Mouse (Mus musculus) CH12.LX (cell line): ENCODE results near the gene Fam114a2. TPM values are rescaled to one million over a fixed set of nuclear protein-coding genes. Genes with fewer than 3 reads are reported as not detected.

Experiments
- DNase-seq: peaks from one replicate; pipeline ENCODE4 v3.0.0-alpha.2; 2013; ENCODE audit errors: extremely low read depth
- H3K27ac ChIP-seq: 2 replicates; pipeline ENCODE4 v1.5.1; 2012; ENCODE audit warnings: low read depth, mild to moderate bottlenecking, control low read depth, moderate library complexity; ENCODE audit not compliant: insufficient read depth
- H3K27me3 ChIP-seq: replicated peaks from 2 replicates; pipeline ENCODE3; 2012; ENCODE audit warnings: inconsistent platforms
- H3K36me3 ChIP-seq, 2 experiments: replicated peaks in 1 of 2; 2 replicates each; pipeline versions ENCODE3 to v1.6.1; 2012; ENCODE audit warnings: inconsistent platforms in 1 of 2, low read length in 1 of 2, mild to moderate bottlenecking in 1 of 2, mixed read lengths in 1 of 2, moderate library complexity in 1 of 2; ENCODE audit not compliant: control insufficient read depth in 1 of 2, insufficient read depth in 1 of 2
- H3K4me1 ChIP-seq, 2 experiments: 2 replicates each; pipeline ENCODE4 v1.6.1; 2012; ENCODE audit warnings: inconsistent platforms in 1 of 2, moderate library complexity in 1 of 2; ENCODE audit not compliant: insufficient read depth in 2 of 2, control insufficient read depth in 1 of 2
- H3K4me2 ChIP-seq: 2 replicates; pipeline ENCODE4 v1.6.1; 2012; ENCODE audit warnings: low read depth, mild to moderate bottlenecking, control low read depth; ENCODE audit not compliant: poor library complexity, insufficient read depth, severe bottlenecking
- H3K4me3 ChIP-seq, 3 experiments: fragments of 150-350 bp in 1 of 3; sonication (generic) in 1 of 3; replicated peaks in 1 of 3; 2 replicates each; pipeline versions ENCODE3 to v1.5.1; 2011 to 2012; ENCODE audit warnings: low read depth in 2 of 3, low read length in 2 of 3, mild to moderate bottlenecking in 2 of 3, moderate library complexity in 2 of 3, control low read depth in 1 of 3, improper control_type of control experiment in 1 of 3, inconsistent platforms in 1 of 3, mixed read lengths in 1 of 3; ENCODE audit not compliant: poor library complexity in 1 of 3
- H3K79me2 ChIP-seq: replicated peaks from 2 replicates; pipeline ENCODE4 v1.6.1; 2012; ENCODE audit warnings: mild to moderate bottlenecking, moderate library complexity; ENCODE audit not compliant: control insufficient read depth, poor library complexity, insufficient read depth, severe bottlenecking; ENCODE audit errors: extremely low read depth
- H3K9ac ChIP-seq: 2 replicates; pipeline ENCODE4 v1.6.1; 2012; ENCODE audit warnings: low read depth, mild to moderate bottlenecking, control low read depth, moderate library complexity; ENCODE audit not compliant: insufficient read depth
- H3K9me3 ChIP-seq: replicated peaks from 2 replicates; pipeline ENCODE3; 2012; ENCODE audit warnings: low read length, inconsistent platforms, mixed read lengths
- BHLHE40 ChIP-seq: IDR thresholded peaks from 2 replicates; pipeline ENCODE4 v1.6.1; 2011; ENCODE audit warnings: mild to moderate bottlenecking, low read depth, low read length, improper control_type of control experiment
- CHD1 ChIP-seq: IDR thresholded peaks from 2 replicates; pipeline ENCODE4 v1.6.1; 2012; ENCODE audit warnings: low read depth, low read length, improper control_type of control experiment, inconsistent platforms
- CHD2 ChIP-seq: IDR thresholded peaks from 2 replicates; pipeline ENCODE4 v1.6.1; 2011; ENCODE audit warnings: low read length, improper control_type of control experiment
- CTCF ChIP-seq, 2 experiments: IDR thresholded peaks in 1 of 2; conservative IDR thresholded peaks in 1 of 2; 2 replicates each; pipeline ENCODE4 v1.5.1; 2011 to 2012; ENCODE audit warnings: low read depth in 2 of 2, low read length in 2 of 2, improper control_type of control experiment in 1 of 2, inconsistent platforms in 1 of 2, mild to moderate bottlenecking in 1 of 2, moderate library complexity in 1 of 2
- E2F4 ChIP-seq: IDR thresholded peaks from 2 replicates; pipeline ENCODE4 v1.6.1; 2011; ENCODE audit warnings: low read depth, low read length, improper control_type of control experiment; ENCODE audit not compliant: insufficient replicate concordance
- ELF1 ChIP-seq: IDR thresholded peaks from 2 replicates; pipeline ENCODE4 v1.6.1; 2014; ENCODE audit warnings: low read depth, mild to moderate bottlenecking, inconsistent platforms, low read length, improper control_type of control experiment
- EP300 ChIP-seq: IDR thresholded peaks from 2 replicates; pipeline ENCODE4 v1.6.1; 2011; ENCODE audit warnings: low read length, improper control_type of control experiment
- ETS1 ChIP-seq: conservative IDR thresholded peaks from 2 replicates; pipeline ENCODE4 v1.6.1; 2012; ENCODE audit warnings: low read depth, mild to moderate bottlenecking, inconsistent platforms, low read length, improper control_type of control experiment, moderate library complexity
- GABPA ChIP-seq: IDR thresholded peaks from 2 replicates; pipeline ENCODE4 v1.6.1; 2012; ENCODE audit warnings: low read depth, low read length, improper control_type of control experiment, inconsistent platforms; ENCODE audit not compliant: insufficient replicate concordance
- IRF4 ChIP-seq: IDR thresholded peaks from 2 replicates; pipeline ENCODE4 v1.6.1; 2014; ENCODE audit warnings: low read depth, mild to moderate bottlenecking, inconsistent platforms, low read length, improper control_type of control experiment
- MYC ChIP-seq: IDR thresholded peaks from 2 replicates; pipeline ENCODE4 v1.6.1; 2011; ENCODE audit warnings: low read depth, mild to moderate bottlenecking, improper control_type of control experiment, low read length
- NELFE ChIP-seq: IDR thresholded peaks from 2 replicates; pipeline ENCODE4 v1.6.1; 2011; ENCODE audit warnings: low read depth, low read length, improper control_type of control experiment
- POLR2A ChIP-seq: IDR thresholded peaks from 2 replicates; pipeline ENCODE4 v1.6.1; 2011; ENCODE audit warnings: low read depth, mild to moderate bottlenecking, improper control_type of control experiment, low read length
- POLR2AphosphoS2 ChIP-seq: IDR thresholded peaks from 2 replicates; pipeline ENCODE4 v1.6.1; 2011; ENCODE audit warnings: low read depth, low read length, improper control_type of control experiment
- RAD21 ChIP-seq: IDR thresholded peaks from 2 replicates; pipeline ENCODE4 v1.6.1; 2011; ENCODE audit warnings: low read depth, mild to moderate bottlenecking, low read length, improper control_type of control experiment, moderate library complexity
- SIN3A ChIP-seq: IDR thresholded peaks from 2 replicates; pipeline ENCODE4 v1.6.1; 2012; ENCODE audit warnings: low read length, improper control_type of control experiment, inconsistent platforms
- SMC3 ChIP-seq: IDR thresholded peaks from 2 replicates; pipeline ENCODE4 v1.6.1; 2011; ENCODE audit warnings: low read depth, low read length, improper control_type of control experiment
- TCF12 ChIP-seq: IDR thresholded peaks from 2 replicates; pipeline ENCODE4 v1.6.1; 2014; ENCODE audit warnings: low read depth, mild to moderate bottlenecking, inconsistent platforms, low read length, improper control_type of control experiment
- USF1 ChIP-seq: IDR thresholded peaks from 2 replicates; pipeline ENCODE4 v1.6.1; 2014; ENCODE audit warnings: low read depth, mild to moderate bottlenecking, inconsistent platforms, low read length, improper control_type of control experiment
- ZC3H11A ChIP-seq: IDR thresholded peaks from 2 replicates; pipeline ENCODE4 v1.6.1; 2012; ENCODE audit warnings: low read depth, mild to moderate bottlenecking, inconsistent platforms, low read length, improper control_type of control experiment
- ZMIZ1 ChIP-seq: IDR thresholded peaks from 2 replicates; pipeline ENCODE4 v1.6.1; 2012; ENCODE audit warnings: low read depth, mild to moderate bottlenecking, inconsistent platforms, low read length, improper control_type of control experiment
- dilution Hi-C: fragments of 300-500 bp; cut with MboI; formaldehyde crosslinking; loops from 2 replicates; pipeline ENCODE4 v1.14.3; 2020; ENCODE audit warnings: low sequenced_read_pairs; ENCODE audit not compliant: extremely low pct_unique_long_range_greater_than_20kb, extremely low pct_ligation_motif_present
- in situ Hi-C: fragments of 300-500 bp; cut with MboI; formaldehyde crosslinking; loops from 3 replicates; pipeline ENCODE4 v1.14.3; 2019; ENCODE audit warnings: low sequenced_read_pairs, low pct_ligation_motif_present, low pct_unique_long_range_greater_than_20kb, mixed read lengths
- polyA plus RNA-seq: library from polyadenylated mRNA; unstranded; fragments of >175 nt; gene quantifications from 2 replicates; pipeline ENCODE4 v1.2.1, GENCODE M21; 2012; ENCODE audit warnings: low read depth; ENCODE audit not compliant: insufficient read length
- total RNA-seq, 2 experiments: library from RNA; depleted of rRNA; stranded (reverse); fragments of 300-350 nt in 1 of 2; fragments of >200 nt in 1 of 2; gene quantifications; 2 replicates each; pipeline ENCODE4 v1.2.3; 2012 to 2014

The Fam114a2 gene
- total and polyA plus RNA-seq, 3 experiments = 49.8 to 66.4 (median 54.3) TPM

DNA sequence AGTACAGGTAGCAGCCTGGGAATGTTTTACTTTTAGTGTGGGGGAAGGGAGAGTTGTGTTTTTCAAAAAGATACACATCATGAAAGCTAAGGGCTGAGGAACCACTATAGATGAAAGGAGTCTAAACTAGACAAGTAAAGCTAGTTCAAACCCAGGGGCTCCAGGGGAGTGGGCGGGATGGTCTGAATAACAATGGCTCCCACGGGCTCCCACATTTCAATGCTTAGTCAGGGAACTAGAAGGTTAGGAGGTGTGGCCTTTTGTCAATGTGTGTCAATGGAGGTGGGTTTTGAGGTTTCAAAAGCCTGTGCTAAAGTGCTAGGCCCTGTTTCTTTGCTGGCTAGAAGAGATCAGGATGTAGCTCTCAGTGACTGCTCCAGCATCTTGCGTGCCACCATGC, 20.7 kb downstream of the Fam114a2 start:
- Histone ChIP-seq H3K9ac (no peak overlapping the region), H3K4me1 (peaks cover 10 to 17% of the 10 kb centered on the region in 2 experiments), H3K79me2 (no peaks in the 10 kb centered on the region), H3K27me3 (no peaks in the 10 kb centered on the region)
- no peak for DNase-seq
- TF ChIP-seq NELFE = no peak
- no peak for TF ChIP-seq EP300
- TF ChIP-seq SIN3A = no peak
- TF ChIP-seq CHD2 = no peak
- no peak for TF ChIP-seq CHD1
- no peak for TF ChIP-seq TCF12
- TF ChIP-seq E2F4 = no peak
- no peak for TF ChIP-seq SMC3
- TF ChIP-seq CTCF (conservative IDR thresholded peaks at IDR 0.05 in 1 of 2, IDR thresholded peaks at IDR 0.05 in 1 of 2; ENCODE audit: low read depth in 2 of 2, low read length in 2 of 2) = no peak
- TF ChIP-seq, all 38 proteins: peak for 0
- dilution Hi-C loops (no loop called here), in situ Hi-C loops (no loop called here)
- peaks cover 3% of the 10 kb centered on the region for H3K9me3 ChIP-seq
- no peak overlapping the region for H3K4me3 ChIP-seq
- H3K36me3 ChIP-seq = peaks cover 69 to 93% of the 10 kb centered on the region in 2 experiments
- no peak overlapping the region for H3K27ac ChIP-seq
- H3K4me2 ChIP-seq = no peak overlapping the region

GRCm38 (mm10) chr11:57496462-57497039, 21.9 kb downstream of the Fam114a2 start:
- no peaks in the 10 kb centered on the region for H3K79me2 ChIP-seq
- peaks cover 80 to 97% of the 10 kb centered on the region in 2 experiments for H3K36me3 ChIP-seq
- dilution Hi-C loops = no loop called here

More at GRCm38 (mm10) chr11:57496462-57497039, 21.9 kb downstream of the Fam114a2 start:
- no peaks in the 10 kb centered on the region for H3K27me3 ChIP-seq
- in situ Hi-C loops = no loop called here
- no peak overlapping the region for H3K4me3 ChIP-seq
- H3K9me3 ChIP-seq = peaks cover 3% of the 10 kb centered on the region
- TF ChIP-seq E2F4 = no peak
- TF ChIP-seq ELF1 = no peak
- TF ChIP-seq POLR2AphosphoS2 = no peak
- TF ChIP-seq CHD2 = no peak
- TF ChIP-seq BHLHE40 = no peak
- TF ChIP-seq MYC = no peak
- no peak for TF ChIP-seq POLR2A
- no peak for TF ChIP-seq ETS1
- TF ChIP-seq USF1 = no peak
- TF ChIP-seq GABPA = no peak
- TF ChIP-seq TCF12 = no peak
- TF ChIP-seq RAD21 = no peak
- TF ChIP-seq ZMIZ1 = no peak
- TF ChIP-seq ZC3H11A = no peak
- TF ChIP-seq EP300 = no peak
- TF ChIP-seq IRF4 = no peak
- H3K4me2 ChIP-seq = no peak overlapping the region
- no peak for DNase-seq
- H3K4me1 ChIP-seq = peaks cover 10 to 17% of the 10 kb centered on the region in 2 experiments
- H3K9ac ChIP-seq = no peak overlapping the region
- H3K27ac ChIP-seq = no peak overlapping the region
